Mouse (Mus musculus): ENCODE results near the gene Mrtfa.

Mrtfa gene

DNA sequence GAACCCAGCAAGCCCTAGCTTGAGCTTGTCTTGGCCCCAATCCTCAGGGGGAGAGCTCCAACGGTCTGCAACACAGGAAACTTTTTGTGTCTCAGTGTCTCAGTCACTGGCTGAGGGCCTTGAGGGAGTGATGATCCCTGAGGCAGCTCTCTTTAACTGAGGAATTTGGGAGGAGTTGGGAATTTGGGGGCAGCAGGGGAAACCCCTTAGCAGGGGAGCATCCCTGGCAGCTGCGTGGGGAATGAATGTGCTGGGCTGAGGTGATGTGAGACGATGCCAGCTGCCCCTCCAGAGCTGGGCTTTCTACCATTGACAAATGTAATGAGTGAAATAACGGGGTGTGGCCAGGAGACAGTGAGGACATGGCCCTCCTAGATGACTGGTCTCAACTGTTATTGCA is 4.9 kb upstream of the Mrtfa start:
- no peak for DNase-seq

DNA sequence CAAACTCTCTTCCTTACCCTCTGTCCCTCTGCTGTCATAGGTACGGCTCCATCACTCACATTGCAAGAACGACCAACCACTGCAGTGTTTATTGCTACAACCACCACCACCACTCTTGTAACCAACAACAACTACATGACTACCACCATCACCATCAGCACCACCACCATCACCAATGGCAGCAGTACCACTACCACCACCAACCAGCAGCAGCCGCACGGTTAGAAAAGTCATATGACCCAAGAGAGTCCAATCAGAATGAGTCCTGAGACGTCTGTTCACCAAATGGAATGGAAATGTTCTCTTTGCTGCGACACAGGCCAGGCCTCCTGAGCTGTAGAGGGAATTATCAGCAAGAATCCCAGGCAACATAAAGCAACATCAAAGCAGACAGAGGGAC is 4.2 kb upstream of the Mrtfa start:
- no peak for DNase-seq

DNA sequence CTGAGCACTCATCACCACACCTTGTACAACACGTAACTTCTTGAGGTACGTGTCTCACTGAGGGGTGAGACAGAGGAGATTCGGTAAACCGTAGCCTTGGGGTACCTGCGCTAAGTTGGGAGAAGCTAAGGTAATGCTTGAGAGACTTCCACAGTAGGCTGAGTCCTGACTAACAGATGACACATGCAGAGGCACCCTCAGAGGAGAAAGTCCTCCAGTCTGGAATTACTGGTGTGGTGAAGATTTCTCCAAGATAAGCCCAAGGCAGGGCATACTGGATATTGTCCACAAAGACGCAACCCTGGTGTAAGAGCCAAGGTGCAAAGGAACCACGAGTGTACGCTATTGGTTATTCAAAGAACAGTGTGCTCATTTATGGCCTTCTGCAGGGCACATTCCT is 2.3 kb upstream of the Mrtfa start:
- DNase-seq: no peak

DNA sequence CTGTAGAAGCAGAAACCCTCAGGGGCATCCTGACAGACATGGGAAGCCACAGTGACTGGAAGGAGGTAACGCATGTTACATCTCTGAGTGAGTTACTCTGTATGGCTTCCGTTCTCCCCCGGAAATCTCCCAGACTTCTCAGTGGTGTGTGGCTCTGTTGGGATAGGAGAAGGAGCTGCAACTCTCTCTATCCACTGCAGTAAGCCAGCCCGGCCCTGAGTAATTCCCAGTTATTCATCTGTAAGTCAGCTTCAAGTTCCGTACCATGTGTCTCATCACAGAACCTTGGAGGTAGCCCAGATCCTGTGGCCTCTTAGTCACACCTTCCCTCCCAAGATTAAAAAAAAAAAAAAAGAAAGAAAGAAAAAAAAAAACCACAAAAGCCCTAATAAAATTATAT is 1.8 kb upstream of the Mrtfa start:
- DNase-seq: no peak

DNA sequence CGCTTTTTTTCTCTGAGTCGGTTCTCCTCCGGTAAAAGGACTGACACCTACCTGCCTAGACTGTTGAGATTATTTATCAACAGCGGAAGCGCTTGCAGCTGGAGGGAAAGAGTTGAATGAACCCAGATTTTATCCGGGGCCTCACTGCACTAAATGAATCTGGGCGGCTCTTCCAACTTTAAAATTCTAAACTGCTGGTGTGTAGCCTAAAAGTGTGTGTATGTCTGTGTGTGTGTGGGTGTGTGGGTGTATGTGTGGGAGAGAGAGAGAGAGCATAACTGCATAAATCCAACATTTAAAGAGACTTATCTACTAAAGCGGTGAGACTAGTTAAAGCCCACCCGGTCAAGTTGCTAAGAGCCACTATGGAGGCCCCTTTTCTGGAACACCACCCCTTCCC is 746 bp upstream of the Mrtfa start:
- no peak for DNase-seq

DNA sequence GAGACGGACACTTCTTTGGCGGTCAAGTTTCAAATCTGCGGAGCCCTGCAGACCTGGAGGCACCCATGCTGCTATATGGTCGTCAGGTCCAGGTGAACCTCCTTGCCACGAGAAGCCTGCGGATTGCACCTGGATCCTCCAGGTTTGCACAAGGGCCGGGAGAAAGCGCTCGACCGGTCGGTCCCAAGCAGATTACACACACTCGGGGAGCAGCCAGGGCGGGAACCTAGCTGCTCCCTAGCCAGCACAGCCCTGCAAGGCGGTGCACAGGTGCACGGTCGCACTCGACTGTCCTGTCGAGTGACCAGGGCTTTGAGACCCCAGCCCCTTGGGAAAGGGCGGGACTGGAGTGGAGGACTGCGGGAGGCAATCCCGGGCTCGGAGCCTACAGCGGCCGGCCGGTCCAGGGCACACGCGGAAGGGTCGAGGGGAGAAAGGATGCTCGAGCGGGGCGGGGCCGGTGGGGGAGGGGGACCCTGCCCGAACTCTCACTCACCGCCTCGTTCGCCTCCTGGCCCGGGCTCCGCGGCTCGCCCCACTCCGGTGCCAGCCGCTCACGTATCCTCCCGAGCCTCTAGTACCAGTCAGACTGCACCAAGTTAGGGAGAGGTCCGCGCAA is 437 bp downstream of the Mrtfa start:
- DNase-seq: peak; percentile 32 to 46

DNA sequence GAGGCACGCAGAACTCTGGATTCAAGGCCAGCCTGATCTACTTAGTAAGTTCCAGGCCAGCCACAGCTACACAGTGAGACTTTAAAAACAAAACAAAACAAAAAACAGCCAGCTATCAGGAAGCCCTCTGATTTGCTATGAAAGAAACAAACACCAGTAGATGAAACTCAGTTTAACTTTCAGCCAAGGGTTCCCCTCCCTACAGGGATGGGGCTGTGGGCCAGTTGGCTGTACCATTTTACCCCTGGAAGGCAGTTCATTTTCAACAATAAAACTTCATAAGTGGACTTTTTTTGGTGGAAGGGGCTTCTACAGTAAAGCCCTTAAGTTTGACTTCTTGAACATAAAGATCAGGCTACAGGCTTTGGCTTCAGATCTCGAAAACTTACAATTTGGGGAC is 1.5 kb downstream of the Mrtfa start:
- DNase-seq: no peak

DNA sequence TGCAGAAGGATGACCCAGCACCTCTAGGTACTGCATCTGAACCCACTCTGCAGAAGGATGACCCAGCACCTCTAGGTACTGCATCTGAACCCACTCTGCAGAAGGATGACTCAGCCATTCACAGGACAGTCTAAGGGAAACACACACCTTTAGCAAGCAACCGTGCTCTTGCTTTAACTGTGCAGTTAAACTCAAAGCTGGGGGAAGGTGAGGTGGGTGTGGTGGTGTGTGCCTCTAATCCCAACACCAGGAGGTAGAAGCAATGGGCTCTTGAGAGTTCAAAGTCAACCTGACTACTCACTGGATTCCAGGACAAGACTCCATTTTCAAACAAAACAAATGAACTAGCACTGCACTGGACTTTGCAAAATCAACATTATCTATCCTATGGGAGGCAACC is 5.6 kb downstream of the Mrtfa start:
- no peak for DNase-seq

DNA sequence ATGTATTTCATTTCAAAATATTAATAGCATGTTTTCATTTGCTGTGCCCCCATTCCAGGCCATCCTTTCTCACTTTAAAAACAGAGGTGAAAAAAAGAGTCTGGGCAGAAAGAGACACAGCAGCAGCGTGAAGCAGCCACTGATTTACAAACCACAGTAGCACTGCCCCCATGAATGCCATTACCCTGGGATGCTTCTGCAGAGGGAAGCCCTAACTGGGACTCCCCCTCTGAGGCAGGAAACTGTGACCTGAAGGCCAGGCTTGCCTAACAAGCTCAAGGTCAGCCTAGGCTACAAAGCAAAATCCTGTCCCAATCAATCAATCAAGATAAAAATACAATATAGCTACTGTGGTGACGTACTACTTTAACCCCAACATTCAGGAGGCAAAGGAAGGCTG is 9.3 kb downstream of the Mrtfa start:
- DNase-seq: no peak

DNA sequence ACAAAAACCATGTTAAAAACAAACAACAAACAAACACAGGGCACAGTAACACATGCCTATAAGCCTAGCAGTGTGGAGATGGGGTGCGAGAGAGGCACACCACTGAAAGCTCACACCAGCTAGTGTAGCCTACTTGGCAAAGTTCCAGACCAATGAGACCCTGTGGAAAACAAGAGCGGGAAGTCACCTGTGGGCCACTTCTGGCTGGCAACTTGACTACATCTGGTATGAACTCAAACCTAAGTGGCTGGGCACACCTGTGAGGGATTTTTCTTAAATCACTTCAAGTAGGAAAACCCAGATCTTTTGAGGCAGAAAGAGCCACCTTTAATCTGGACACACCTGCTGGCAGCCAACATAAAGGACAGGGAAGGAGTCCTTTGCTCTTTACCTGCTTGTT is 11.0 kb downstream of the Mrtfa start:
- DNase-seq: no peak

DNA sequence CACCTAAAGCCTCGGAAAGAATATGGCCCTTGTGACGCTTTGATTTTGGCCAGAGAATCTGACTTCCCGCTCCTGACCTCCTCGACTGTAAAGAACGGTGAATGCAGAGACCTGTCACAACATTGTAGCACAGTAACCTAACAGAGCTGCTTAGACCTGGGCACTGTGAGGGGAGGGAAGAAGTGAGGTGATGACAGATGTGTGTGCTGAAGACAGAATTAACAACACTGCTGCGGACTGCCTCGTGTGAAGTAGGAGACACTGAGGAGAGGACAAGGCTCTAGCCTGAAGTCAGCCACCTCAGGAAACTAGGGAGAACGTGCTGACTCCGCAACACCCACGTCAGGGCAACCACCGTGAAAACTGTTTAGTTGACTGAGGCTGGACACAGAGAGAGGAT is 11.9 kb downstream of the Mrtfa start:
- DNase-seq: no peak

DNA sequence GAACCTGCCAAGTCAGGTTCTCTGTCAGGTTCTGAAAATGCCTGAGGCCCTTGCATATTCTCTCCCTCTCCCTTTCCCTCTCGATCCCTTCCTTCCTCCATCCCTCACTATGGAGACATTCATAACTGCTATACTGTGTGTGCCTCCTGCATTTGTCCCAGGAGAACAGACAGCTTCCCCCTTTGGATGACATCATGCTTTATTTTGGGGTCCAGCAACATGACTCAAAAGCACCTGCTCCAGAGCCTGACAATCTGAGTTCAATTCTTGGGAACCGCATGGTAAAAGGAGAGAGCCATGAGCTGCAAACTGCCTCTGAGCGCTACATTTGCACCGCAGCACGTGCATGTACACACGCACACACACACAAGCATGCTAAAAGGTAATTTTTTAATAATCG is 12.7 kb downstream of the Mrtfa start:
- no peak for DNase-seq

DNA sequence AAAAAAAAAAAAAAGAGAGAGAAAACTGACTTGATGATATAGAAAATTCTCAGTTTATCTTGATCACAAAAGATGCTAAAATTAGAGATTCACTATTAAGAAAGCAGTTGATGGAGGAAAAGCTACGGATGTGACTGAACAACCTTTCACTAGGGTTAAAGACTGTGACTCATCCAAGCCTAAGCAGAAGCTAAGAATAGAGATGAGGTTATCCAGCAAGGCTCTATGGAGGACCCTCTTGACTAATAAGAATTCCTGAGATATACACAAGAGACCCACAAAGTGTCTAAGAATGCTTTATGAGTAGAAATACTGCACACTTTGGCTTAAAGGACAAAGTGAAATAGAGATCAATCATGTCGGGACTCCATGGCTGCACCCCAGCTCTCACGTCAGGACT is 14.9 kb downstream of the Mrtfa start:
- DNase-seq: no peak

DNA sequence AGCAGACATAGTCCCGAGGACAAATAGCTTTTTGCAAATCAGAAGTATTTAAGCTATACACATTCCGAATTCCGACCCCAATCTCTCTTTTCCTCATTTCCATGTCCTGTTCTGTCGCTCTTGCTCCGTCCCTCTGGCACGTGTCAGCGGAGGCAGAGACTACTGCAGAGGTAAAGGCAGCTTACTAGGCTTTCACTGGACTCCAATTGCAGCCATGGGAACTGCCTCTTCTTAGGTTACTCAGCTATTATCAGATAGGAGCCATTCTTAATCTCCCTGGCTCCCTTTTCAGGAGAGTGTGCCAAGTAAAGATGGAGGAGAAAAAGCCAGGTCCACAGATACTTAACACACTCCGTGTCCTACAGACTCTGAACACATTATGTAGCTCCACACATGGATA is 18.3 kb downstream of the Mrtfa start:
- DNase-seq: no peak

DNA sequence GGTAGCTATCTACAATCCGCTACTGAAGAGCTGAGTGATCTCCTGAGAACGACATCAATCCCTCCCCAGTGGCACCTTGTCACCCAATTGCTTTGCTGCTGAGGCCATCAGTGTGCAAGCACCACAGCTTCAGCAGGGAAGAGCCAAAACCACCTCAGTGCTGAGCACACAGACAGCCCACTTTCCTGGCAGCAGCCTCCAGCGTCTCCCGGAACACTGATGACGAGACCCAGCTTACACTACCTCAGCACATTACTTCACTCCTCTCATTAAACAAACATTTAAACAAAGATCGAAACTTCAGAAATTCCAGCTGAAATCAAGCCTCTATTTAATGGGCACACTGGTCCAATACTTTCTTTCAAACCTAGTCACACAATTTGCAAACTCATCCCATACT is 21.8 kb downstream of the Mrtfa start:
- DNase-seq: no peak

DNA sequence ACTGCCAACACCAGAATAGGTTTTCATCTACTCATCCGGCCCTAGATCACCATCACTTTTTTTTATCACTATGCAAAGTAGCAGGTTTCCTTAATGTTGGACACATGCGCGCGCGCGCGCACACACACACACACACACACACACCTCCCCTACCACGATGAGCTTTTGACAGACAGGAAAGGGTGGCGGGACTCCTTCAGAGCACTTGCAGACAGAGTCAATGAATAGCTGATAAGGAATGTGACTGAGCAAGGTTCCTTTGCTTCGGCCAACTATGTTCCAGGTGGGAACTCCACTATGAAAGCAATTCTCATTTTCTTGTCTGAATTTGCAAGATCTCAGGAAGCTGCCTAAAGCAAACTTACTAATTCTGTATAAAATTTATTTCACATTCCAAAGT is 22.7 kb downstream of the Mrtfa start:
- no peak for DNase-seq

DNA sequence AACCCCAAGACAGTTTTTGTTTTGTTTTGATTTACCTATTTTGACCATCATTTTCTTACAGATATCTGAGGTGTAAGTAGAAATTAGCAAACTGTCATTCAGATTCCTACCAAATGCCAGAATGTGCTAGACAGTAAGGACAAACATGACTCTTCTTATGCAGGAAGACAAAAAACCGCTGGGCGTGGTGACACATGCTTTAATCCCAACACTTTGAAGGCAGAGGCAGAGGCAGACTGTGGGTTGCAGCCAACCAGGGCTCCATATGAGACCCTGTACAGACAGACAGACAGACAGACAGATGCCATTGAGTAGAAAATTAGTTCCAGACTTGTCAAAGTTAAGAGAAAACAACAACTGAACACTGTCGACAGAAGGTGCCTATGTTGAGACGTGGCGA is 24.3 kb downstream of the Mrtfa start:
- DNase-seq: no peak

DNA sequence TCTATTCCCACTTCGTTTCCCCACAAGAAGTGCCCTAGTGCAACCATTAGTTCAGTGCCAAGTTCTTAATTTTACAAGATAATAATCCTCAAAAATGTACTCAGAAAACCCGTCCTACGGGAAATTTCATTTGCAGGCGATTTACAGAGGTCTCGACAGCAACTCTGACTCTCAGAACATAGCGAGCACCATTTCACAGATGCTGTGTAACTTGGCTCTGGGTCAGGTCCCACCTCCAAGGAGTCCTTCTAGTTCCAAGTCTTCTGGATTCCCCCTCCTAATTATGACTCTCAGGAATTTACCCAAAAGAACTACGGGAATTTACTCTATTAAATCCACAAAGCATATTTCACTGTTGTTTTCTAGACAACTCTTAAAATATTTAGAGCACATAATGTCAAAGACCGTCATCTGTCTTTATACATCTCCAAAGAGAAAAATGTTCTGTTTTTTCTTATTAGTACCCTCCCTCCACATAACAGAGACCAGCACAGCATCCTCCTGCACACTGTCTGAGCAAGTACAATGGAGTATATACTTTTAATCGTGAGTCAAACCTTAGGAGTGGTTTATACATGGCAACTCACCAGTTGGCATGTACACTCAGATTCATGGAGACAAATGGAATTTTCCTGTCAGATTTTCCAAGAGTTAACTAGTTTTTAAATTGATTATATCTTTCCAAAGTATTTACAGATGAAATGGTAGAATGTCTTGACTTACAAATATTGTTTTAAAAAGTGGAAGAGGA is 25.8 kb downstream of the Mrtfa start:
- DNase-seq: no peak

DNA sequence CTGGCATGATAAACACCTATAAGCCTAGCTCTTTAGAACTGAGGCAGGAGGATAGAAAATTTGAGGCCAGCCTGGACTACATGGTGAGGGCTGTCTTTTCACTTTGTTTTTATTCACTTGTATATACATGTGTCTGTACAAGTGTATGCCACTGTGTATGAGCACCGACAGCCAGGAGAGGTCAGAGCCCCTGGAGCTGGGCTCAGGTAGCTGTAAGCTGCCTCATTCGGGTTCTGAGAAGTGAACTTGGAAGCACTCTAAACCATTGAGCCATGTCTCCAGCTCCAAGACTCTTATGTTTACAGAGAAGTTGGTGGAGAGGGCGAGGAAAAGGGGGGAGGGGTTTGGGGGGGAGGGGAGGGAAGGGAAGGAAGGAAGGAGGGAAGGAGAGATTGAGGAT is 29.0 kb downstream of the Mrtfa start:
- DNase-seq: no peak

DNA sequence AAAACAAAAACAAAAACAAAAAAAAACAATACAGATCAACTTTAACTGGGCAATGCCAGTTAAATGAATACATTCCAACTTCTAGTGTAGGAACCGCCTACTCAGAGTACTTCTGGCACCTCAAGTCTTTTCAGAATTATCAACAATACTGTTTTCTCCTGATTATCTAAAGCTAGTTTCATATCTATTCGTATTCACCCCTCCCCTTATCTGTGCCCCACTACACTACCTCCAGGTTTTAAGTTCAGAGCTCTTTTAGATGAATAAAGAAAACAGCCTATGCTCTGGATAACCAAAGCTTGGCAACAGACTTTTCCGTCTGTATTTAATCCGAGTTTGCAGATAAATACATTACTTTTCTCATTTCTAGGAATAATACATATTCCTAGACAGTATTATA is 29.9 kb downstream of the Mrtfa start:
- DNase-seq: no peak

DNA sequence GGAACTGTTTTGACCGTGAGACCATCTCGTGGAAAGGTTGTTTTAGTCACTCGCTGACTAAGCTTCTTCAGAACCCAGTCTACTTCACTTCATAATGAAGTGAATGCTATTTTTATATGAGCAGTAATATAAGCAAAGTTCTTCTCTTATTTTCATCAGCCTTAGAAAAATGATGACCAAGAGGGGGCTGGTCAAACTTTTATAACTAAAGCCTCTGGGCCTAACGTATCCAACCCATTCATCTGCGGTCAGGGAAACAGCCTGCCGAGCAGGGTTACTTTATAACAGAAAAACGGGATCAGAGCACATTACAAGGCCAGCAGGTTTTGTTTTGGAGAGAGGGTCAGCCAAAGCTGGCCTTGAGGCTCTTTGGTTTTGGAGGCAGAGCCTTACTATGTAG is 31.3 kb downstream of the Mrtfa start:
- DNase-seq: no peak

DNA sequence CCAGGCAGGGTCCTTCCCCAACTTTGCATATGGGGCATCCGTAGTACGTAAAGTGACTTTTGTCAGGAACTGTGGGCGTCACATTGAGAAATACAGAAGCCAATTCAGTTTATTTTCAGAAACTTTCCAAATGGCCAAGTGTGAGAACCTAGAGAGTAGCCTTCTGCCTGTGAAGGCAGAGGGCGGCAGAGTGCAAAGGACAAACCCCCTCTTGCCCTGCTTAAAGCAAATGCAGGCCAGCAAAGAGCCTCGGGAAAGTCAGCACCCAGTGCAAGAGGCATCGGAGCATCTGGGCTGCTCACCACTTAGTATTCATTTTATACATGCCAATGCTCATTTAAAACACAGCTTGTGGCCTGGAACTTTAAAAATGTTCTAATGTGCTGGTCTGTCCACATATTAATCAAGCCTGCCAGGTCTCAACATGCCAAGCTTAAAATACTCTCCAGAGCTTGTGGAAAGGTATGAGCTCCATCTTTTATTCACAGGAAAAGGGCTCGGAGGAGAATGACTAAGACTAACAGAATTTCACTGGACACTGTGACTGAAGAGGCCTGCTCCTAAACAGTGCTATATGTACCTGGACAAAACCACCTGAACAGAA is 31.9 kb downstream of the Mrtfa start:
- DNase-seq: no peak

DNA sequence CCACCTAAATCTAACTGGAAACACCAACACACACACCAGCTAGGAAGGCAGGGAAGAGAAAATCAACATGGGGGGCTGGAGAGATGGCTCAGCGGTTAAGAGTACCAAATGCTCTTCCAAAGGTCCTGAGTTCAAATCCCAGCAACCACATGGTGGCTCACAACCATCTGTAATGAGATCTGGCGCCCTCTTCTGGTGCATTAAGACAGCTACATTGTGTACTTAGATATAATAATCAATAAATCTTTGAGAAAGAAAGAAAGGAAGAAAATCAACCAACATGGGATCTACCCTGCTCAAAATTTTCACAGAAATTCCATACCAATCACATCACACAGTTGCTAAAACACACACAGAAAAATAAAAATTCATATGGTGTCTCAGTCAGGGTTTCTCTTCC is 34.1 kb downstream of the Mrtfa start:
- DNase-seq: no peak

DNA sequence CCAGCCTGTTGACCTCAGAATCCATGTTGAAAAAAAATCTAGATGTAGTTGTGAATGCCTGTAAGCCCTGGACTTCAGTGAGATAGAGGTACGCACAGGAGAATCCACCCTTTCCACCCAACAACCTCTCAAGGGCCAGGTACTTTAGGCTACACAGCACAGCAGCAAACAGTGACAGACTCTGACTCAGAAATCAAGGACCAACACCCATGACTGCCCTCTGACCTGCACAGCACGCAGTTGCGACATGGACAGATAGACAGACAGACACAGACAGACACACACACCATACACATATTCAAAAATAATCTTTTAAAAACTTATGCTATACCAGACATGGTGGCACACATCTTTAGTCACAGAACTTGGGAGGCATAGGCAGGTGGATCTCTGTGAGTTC is 34.7 kb downstream of the Mrtfa start:
- DNase-seq: no peak
